Mouse (Mus musculus) liver, embryonic 16.5 days (tissue): ENCODE results near the gene Aqp3. TPM values are rescaled to one million over a fixed set of nuclear protein-coding genes. Genes with fewer than 3 reads are reported as not detected.
"Not testable (repeated sequence)": the region's sequence is repeated elsewhere in the genome, so short reads cannot be mapped to it uniquely, and the experiment has no call there.

Source experiments
- ATAC-seq: fragments of 200-750 bp; cut with Nextera tagmentation; 2 replicates; pipeline ENCODE4 v1.8.0; 2017; ENCODE audit warnings: low read depth, mild to moderate bottlenecking, moderate number of reproducible peaks, moderate library complexity
- H3K27ac ChIP-seq: fragments of 300-500 bp; sonication (generic); 2 replicates; pipeline ENCODE4 v1.5.1; 2014; ENCODE audit warnings: mild to moderate bottlenecking, low read length
- H3K27me3 ChIP-seq: fragments of 300-500 bp; sonication (generic); 2 replicates; pipeline ENCODE4 v1.6.1; 2014; ENCODE audit warnings: low read depth, low read length, mixed read lengths; ENCODE audit not compliant: control insufficient read depth, insufficient read depth
- H3K36me3 ChIP-seq: fragments of 300-500 bp; sonication (generic); 2 replicates; pipeline ENCODE4 v1.6.1; 2014; ENCODE audit warnings: mild to moderate bottlenecking; ENCODE audit not compliant: control insufficient read depth, insufficient read depth
- H3K4me1 ChIP-seq: fragments of 300-500 bp; sonication (generic); 2 replicates; pipeline ENCODE4 v1.6.1; 2014; ENCODE audit warnings: low read depth, low read length, mixed read lengths; ENCODE audit not compliant: control insufficient read depth
- H3K4me2 ChIP-seq: fragments of 300-500 bp; sonication (generic); 2 replicates; pipeline ENCODE4 v1.6.1; 2014; ENCODE audit warnings: low read depth, low read length, mixed read lengths
- H3K4me3 ChIP-seq: fragments of 300-500 bp; sonication (generic); 2 replicates; pipeline ENCODE4 v1.5.1; 2014; ENCODE audit warnings: low read depth, mild to moderate bottlenecking, low read length
- H3K9ac ChIP-seq: fragments of 300-500 bp; sonication (generic); 2 replicates; pipeline ENCODE4 v1.6.1; 2014; ENCODE audit warnings: low read depth, low read length
- H3K9me3 ChIP-seq: fragments of 300-500 bp; sonication (generic); replicated peaks from 2 replicates; pipeline ENCODE4 v1.6.1; 2016; ENCODE audit warnings: low read length; ENCODE audit not compliant: control insufficient read depth
- WGBS: fragments of 180-500 bp; shearing (Covaris S2); extraction: QIAGEN DNeasy Blood & Tissue Kit; methylation state at CpG from one replicate; pipeline ENCODE4 v1.1.7; 2014; ENCODE audit not compliant: insufficient replicate concordance; 5-methylcytosine and 5-hydroxymethylcytosine counted together
- polyA plus RNA-seq: library from polyadenylated mRNA; unstranded; fragments of >200 nt; fragmentation: Nextera tagmentation; extraction: Ambion mirVana; gene quantifications from 2 replicates; pipeline ENCODE4 v1.2.1, GENCODE M21; 2015

The Aqp3 gene
- polyA plus RNA-seq, 1 experiment from 2014 or later: 10.4 TPM

- H3K4me2 ChIP-seq: not testable (repeated sequence)
- H3K4me1 ChIP-seq: peaks cover 35% of the 10 kb centered on the region
- WGBS: 31% methylated on average over 4 of the region's 4 CpGs
These were observed 15.2 kb downstream of the Aqp3 start for GRCm38 (mm10) chr4:41082803-41083202.

GRCm38 (mm10) chr4:41081733-41082132 is 16.2 kb downstream of the Aqp3 start:
- no peaks in the 10 kb centered on the region for H3K36me3 ChIP-seq
- H3K9ac ChIP-seq: no peak overlapping the region
- 46% methylated on average over 5 of the region's 5 CpGs for WGBS
- peaks cover 24% of the 10 kb centered on the region for H3K4me1 ChIP-seq
- no peak overlapping the region for H3K4me2 ChIP-seq
- no peak overlapping the region for H3K4me3 ChIP-seq
- no peaks in the 10 kb centered on the region for H3K27me3 ChIP-seq
- 0 out of 2 replicates have a peak overlapping the region, but pooled peaks have one; percentile 23 for H3K27ac ChIP-seq
- H3K9me3 ChIP-seq: no peaks in the 10 kb centered on the region; the same call in 1 of the 2 replicates
- peak; percentile 62 for ATAC-seq

More at GRCm38 (mm10) chr4:41082803-41083202, 15.2 kb downstream of the Aqp3 start:
- peak; percentile 46 for ATAC-seq
- H3K36me3 ChIP-seq, H3K9me3 ChIP-seq, H3K4me3 ChIP-seq, H3K9ac ChIP-seq, H3K27me3 ChIP-seq: not testable (repeated sequence)
- H3K27ac ChIP-seq: peak overlapping the region; percentile 54; the same call in 1 of the 2 replicates

- no peak for ATAC-seq
- H3K9ac ChIP-seq: no peak overlapping the region
- 36% methylated on average over 6 of the region's 6 CpGs for WGBS
These were observed 19.3 kb downstream of the Aqp3 start for GRCm38 (mm10) chr4:41078726-41079125.

GRCm38 (mm10) chr4:41074461-41074860 is 23.5 kb downstream of the Aqp3 start:
- WGBS: 73% methylated on average over 6 of the region's 6 CpGs
- no peaks in the 10 kb centered on the region; the same call in 1 of the 2 replicates for H3K27me3 ChIP-seq
- no peaks in the 10 kb centered on the region for H3K9me3 ChIP-seq
- H3K36me3 ChIP-seq: no peaks in the 10 kb centered on the region
- H3K4me1 ChIP-seq: no peaks in the 10 kb centered on the region
- no peak overlapping the region for H3K4me2 ChIP-seq
- no peak overlapping the region for H3K9ac ChIP-seq
- no peak for ATAC-seq
- no peak overlapping the region for H3K4me3 ChIP-seq
- H3K27ac ChIP-seq: no peak overlapping the region

More at GRCm38 (mm10) chr4:41078726-41079125, 19.3 kb downstream of the Aqp3 start:
- no peaks in the 10 kb centered on the region for H3K36me3 ChIP-seq
- H3K27me3 ChIP-seq: no peaks in the 10 kb centered on the region; the same call in 1 of the 2 replicates
- H3K4me3 ChIP-seq: no peak overlapping the region
- H3K4me1 ChIP-seq: peaks cover 15% of the 10 kb centered on the region
- H3K27ac ChIP-seq: no peak overlapping the region
- no peaks in the 10 kb centered on the region; the same call in 1 of the 2 replicates for H3K9me3 ChIP-seq
- no peak overlapping the region for H3K4me2 ChIP-seq

GRCm38 (mm10) chr4:41073008-41073817 is 24.8 kb downstream of the Aqp3 start:
- Histone ChIP-seq H3K4me3 (no peak overlapping the region), H3K4me1 (no peaks in the 10 kb centered on the region), H3K9ac (no peak overlapping the region), H3K27ac (no peak overlapping the region), H3K36me3 (no peaks in the 10 kb centered on the region), H3K9me3 (no peaks in the 10 kb centered on the region), H3K27me3 (no peaks in the 10 kb centered on the region; the same call in 1 of the 2 replicates), H3K4me2 (no peak overlapping the region)
- ATAC-seq: no peak
- 31% methylated on average over 12 of the region's 12 CpGs for WGBS

- ATAC-seq: no peak
- Histone ChIP-seq H3K27me3 (no peaks in the 10 kb centered on the region; the same call in 1 of the 2 replicates), H3K36me3 (no peaks in the 10 kb centered on the region), H3K9ac (no peak overlapping the region), H3K4me2 (no peak overlapping the region), H3K27ac (no peak overlapping the region), H3K4me1 (no peaks in the 10 kb centered on the region), H3K9me3 (no peaks in the 10 kb centered on the region), H3K4me3 (no peak overlapping the region)
- 69% methylated on average over 14 of the region's 14 CpGs for WGBS
These were observed 26.2 kb downstream of the Aqp3 start for GRCm38 (mm10) chr4:41071500-41072429.

- 71% methylated on average over 4 of the region's 4 CpGs for WGBS
- H3K27me3 ChIP-seq: no peaks in the 10 kb centered on the region; the same call in 1 of the 2 replicates
- no peak for ATAC-seq
These were observed 32.8 kb downstream of the Aqp3 start for GRCm38 (mm10) chr4:41065196-41065595.

GRCm38 (mm10) chr4:41063894-41064673 is 33.9 kb downstream of the Aqp3 start:
- no peaks in the 10 kb centered on the region for H3K36me3 ChIP-seq
- peaks cover 7% of the 10 kb centered on the region for H3K4me1 ChIP-seq
- no peak overlapping the region for H3K9ac ChIP-seq
- no peak overlapping the region for H3K27ac ChIP-seq
- H3K4me2 ChIP-seq: peak overlapping the region; percentile 30
- no peak for ATAC-seq
- H3K27me3 ChIP-seq: no peaks in the 10 kb centered on the region; the same call in 1 of the 2 replicates
- peak overlapping the region; percentile 22; the same call in 1 of the 2 replicates for H3K4me3 ChIP-seq
- no peaks in the 10 kb centered on the region for H3K9me3 ChIP-seq
- WGBS: 17% methylated on average over 16 of the region's 16 CpGs

More at GRCm38 (mm10) chr4:41065196-41065595, 32.8 kb downstream of the Aqp3 start:
- H3K36me3 ChIP-seq: no peaks in the 10 kb centered on the region
- no peaks in the 10 kb centered on the region for H3K9me3 ChIP-seq
- no peak overlapping the region for H3K9ac ChIP-seq
- H3K4me3 ChIP-seq: no peak overlapping the region
- H3K27ac ChIP-seq: no peak overlapping the region
- H3K4me1 ChIP-seq: peaks cover 7% of the 10 kb centered on the region
- H3K4me2 ChIP-seq: no peak overlapping the region
